Mouse (Mus musculus) liver, embryonic 14.5 days (tissue): ENCODE measurements around the gene Rps2.

Experiments
- CTCF ChIP-seq: IDR thresholded peaks from 2 replicates; pipeline ENCODE4 v1.5.1; 2016; ENCODE audit warnings: antibody characterized with exemption, low read depth, control low read depth
- EP300 ChIP-seq: IDR thresholded peaks from 2 replicates; pipeline ENCODE4 v1.6.1; 2016; ENCODE audit warnings: antibody characterized with exemption, low read depth

GRCm38 (mm10) chr17:24724184-24724583, 6.3 kb downstream of the Rps2 start, which contains the start of gene Ndufb10:
- TF ChIP-seq CTCF: peak; percentile 100
- no peak for TF ChIP-seq EP300
